Mouse (Mus musculus) induced T-regulatory cell, adult 2 months (primary cell): ENCODE results near the gene Atp11a.

Experiments
- DNase-seq: peaks from one replicate; pipeline ENCODE4 v3.0.0-alpha.2; 2012; ENCODE audit warnings: low read depth

Atp11a gene

DNA sequence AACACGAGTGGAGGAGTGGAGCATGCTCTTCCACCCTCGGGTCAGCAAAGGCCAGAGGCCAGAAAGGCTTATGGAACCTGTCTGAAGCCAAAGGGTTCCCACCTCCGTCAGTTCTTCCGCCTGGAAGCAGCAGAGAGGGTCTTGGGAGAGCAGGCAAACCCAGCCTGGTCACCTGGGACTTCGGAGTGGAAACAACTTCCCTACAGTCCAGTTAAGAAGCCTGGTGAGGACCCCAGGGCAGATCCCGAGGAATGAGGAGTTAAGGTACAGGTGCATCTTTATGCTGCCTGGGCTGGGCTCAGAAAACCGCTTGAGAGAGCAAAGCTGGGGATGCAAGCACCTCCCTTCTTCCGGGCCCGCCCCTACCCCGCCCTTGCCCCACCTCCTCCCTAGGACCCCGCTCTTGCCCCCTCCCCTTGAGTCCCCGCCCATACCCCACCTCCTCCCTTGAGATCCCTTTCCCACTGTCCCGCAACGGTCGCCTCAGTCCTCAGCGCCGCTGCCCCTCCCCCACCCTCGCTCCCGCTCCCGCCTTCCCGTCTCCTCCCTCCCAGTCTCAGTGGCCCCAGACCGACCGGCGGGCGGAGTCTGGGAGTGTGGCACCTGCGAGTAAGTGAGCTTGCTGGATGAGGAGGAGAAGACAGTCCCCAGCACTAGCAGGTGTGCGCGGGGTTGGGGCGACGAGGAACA is 116.7 kb downstream of the Atp11a start, which contains the start of gene Mcf2l:
Gene Mcf2l, plus strand, starts transcription at position 450 of the 690 bp plus-strand sequence.
- DNase-seq: peak; percentile 62

DNA sequence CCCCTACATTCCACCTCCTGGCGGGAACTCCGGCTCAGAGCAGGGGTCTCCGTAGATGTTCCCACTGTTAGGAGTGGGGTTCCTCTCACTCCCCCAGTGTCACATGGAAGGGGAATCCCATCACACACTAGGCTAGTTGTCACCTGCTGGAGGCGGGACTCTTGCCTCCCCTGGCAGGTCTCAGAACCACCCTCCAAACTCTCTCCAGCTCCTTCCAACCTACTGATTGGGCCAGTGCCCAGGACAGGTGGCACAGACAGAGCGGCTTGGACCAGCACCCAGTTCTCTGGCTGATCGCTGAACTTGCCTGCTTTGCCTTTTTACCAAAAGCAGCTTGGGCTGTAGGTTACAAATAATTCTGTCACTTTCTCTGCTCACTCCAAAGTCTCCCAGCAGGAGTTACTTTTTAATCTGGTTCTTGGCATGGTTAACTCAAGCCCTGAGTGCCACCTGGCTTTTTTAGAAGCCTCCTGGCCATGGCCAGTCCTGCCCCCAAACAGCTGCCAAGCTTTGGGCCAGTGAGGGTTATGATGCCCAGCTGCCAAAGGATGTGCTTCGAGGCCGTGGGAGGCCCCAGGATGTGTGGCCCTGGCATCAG is 117.5 kb downstream of the Atp11a start:
- peak; percentile 23 for DNase-seq

DNA sequence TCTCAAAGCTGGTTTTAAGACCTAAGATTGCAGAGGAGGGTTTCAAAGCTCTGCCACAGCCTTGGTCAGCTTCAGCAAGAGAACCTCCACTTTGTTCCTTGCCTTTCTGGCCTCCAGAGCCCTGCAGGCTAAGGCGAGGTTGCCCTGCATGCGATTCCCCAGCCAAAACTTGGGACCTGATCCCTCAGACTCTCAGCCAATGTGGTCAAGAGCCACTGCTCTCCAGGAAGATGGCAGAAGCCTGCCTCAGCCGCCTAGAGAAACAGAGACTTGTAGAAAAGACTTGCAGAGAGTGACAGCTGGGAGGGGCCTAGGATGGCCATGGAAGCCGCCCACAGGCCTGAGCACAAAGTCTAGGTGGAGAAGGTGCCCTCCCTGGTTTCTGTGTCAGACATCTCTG is 118.2 kb downstream of the Atp11a start:
- peak; percentile 7 for DNase-seq

- DNase-seq: no peak
These were observed 120.3 kb downstream of the Atp11a start for GRCm38 (mm10) chr8:12877126-12877525.

GRCm38 (mm10) chr8:12880163-12880562 is 123.3 kb downstream of the Atp11a start:
- DNase-seq: no peak

GRCm38 (mm10) chr8:12883051-12884004 is 126.5 kb downstream of the Atp11a start:
- no peak for DNase-seq

GRCm38 (mm10) chr8:12887772-12888435 is 131.1 kb downstream of the Atp11a start:
- no peak for DNase-seq

- DNase-seq: no peak
These were observed 132.3 kb downstream of the Atp11a start for GRCm38 (mm10) chr8:12889046-12889598.

DNA sequence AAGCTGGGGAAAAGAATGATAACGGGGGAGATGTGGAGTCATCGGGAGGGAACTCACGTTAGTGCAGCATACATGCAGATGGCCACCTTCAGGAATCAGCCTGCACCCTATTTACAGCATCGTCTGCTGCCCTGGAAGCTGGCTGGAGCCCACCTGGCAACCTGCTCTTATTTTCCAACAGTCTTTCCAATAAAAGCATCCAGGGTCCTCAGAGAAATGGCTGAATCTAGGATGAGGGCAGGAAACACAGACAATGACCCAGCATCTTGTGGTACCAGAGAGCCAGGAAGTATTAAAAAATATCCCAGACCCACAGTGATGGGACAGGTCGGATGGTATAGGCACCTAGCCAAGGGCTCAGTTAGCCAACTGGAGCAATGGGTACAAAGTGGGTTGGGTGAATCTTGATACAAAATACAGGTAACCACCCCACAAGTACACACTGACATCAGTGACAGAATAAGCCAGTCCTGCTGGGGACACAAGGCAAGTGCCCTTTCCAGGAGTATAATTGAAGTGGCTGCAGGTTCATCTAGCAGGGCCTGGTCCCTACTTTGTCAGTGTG is 136.2 kb downstream of the Atp11a start:
- no peak for DNase-seq

GRCm38 (mm10) chr8:12893797-12894578 is 137.2 kb downstream of the Atp11a start:
- DNase-seq: no peak

DNA sequence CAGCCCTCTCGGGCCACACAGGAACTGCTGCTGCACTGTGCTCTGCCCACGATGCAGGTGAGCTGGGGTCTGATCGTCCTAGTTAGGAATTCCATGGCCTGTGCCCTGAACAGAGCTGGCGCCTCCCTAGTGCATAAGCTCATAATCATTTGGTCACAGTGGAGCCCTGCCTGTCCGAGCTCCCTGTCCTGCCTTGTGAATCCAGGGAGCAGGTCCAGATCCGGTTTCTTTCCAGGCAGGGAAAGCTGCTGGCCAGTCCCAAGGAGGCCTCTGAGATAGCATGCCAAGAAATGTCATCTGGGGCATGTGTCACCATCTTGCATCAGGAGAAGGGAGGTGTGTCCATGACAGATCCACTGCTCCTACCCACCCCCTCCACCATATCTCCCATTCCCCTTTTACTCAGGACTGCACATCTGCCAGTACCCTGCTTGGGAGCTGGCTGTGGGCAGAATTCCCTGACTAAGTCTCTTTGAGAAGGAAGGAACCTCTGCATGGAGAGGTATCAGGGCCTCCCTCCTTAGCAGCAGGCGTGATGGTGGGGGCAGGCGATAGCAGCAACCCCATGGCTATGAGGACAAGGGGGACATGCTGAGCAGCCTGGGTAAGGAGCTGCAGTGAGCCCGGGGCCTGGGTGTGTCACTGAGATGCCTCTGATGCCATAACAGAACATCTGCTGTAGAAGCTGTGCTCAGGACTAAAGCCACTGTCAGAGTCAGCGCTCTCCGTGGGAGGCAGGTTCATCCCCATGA is 138.1 kb downstream of the Atp11a start:
- no peak for DNase-seq

- DNase-seq: no peak
These were observed 138.8 kb downstream of the Atp11a start for GRCm38 (mm10) chr8:12895535-12896150.

DNA sequence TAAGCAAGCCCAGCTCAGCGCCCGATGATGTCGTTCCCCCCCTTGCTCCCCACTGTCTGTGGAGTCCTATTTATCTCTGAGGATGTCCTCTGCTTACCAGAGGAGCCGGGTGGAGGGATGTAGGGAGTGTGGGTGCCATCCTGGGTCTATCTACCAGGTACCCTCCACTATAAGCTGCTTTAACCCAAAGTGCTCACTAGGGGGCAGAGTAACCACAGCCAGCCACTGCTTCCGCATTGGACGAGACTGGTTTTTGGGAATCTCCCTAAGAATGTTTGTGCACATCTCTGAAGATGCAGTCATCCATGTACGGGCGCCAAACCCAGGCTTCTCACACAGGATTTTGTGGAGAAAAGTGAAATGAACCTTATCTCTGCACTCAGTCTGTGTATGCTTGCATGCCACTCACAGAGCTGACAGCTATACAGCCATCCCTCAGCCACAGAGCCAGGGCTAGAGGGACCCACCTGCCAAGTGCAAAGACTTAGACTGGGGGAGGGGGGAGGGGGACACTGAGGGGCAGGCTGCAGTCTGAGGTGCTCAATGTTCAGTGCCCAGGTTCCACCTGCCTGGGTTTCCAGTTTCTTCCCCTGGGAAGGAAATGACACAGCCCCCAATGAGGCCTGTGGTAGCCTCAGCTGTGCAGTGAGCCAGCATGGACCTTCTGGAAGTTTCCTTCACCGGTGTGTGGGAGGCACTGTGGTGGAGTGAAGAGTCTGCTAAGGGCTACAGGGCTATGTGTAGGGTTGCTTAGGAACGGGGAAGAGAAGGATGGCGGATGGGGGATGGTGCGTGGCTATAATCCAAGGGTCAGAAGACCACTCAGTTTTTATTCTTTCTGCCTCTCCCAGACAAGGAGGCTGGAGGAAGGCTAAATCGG is 139.9 kb downstream of the Atp11a start:
- DNase-seq: peak; percentile 51

DNA sequence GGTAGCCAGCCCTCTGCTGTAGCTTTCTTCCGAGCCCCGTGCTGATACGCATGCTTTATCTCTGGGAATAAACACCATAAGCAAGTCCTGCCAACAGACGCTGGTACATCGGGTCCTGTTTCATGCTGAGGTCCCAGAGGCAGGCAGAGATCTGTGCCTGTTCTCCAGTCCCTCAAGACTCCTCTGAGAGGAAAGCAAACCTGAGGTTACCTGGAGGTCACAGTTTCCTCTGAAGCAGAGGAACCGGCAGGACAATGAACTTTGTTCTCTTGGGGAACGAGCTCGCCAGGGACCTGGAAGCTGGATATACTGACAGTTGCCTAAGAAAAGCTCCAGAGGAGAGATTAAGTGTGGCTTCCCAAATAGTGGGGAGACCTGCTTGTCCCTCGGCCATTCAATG is 141.0 kb downstream of the Atp11a start:
- DNase-seq: no peak

- no peak for DNase-seq
These were observed 147.1 kb downstream of the Atp11a start for GRCm38 (mm10) chr8:12903790-12904415.

GRCm38 (mm10) chr8:12905122-12905521 is 148.3 kb downstream of the Atp11a start:
- DNase-seq: no peak

DNA sequence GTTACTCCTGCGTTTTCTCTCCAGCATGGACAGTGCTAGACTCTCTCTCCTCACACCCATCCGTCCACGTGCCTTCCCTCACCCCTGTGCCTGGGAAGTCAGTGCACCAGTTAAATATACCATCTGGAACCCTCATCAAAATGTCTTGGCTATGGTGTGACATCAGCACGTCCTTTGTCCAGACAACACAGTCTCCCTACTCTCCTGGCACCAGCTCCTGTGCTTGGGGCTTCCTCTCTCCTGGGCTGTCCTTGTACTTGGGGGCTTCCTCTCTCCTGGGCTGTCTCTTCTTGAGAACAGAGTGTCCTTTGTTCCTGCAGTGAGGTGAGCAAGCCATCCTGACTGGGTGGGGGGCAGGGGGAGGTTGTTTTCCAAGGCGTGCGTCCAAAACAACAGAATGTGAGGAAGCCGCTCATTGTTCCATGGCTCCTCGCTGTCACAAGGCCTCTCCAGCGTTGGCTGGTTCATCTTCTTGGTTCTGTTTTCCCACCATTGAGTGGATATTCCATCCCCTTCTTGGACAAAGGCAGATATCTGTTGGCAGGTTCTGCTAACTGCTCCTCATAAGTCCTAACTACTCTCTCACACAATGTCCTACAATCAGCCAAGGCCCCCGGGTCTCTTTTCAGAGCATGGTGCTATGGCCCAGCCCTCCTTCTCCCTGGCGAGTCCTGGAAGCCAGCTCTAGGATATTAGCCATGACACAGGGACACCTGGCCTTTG is 148.9 kb downstream of the Atp11a start:
- no peak for DNase-seq
